Mouse (Mus musculus): ENCODE measurements at regions not wholly inside any gene's neighbourhood (a gene's known extent, or its start where the extent isn't known, plus 50 kb on each side); places are given as distances from the start of the nearest gene placed in this dataset.
A peak's percentile ranks its signal among the peaks of the same experiment; 100 is the strongest.

- DNase-seq = no peak
- intact Hi-C loops (cut with DNase I; ENCODE audit: low total_unique reads) = loop anchor here (5.0 kb wide), 1 partner anchor 82 kb away; no protein-coding TSS in a partner anchor
These were observed 121.4 kb upstream of the Klf14 start for GRCm38 (mm10) chr6:31080279-31080678.

GRCm38 (mm10) chr6:31080691-31081090 is 121.8 kb upstream of the Klf14 start:
- no peak for DNase-seq
- intact Hi-C loops (cut with DNase I; ENCODE audit: low total_unique reads) = loop anchor here (5.0 kb wide), 1 partner anchor 82 kb away; no protein-coding TSS in a partner anchor

GRCm38 (mm10) chr6:31081238-31081637 is 122.4 kb upstream of the Klf14 start:
- intact Hi-C loops (cut with DNase I; ENCODE audit: low total_unique reads) = loop anchor here (5.0 kb wide), 1 partner anchor 81 kb away; no protein-coding TSS in a partner anchor
- DNase-seq = no peak

- DNase-seq = no peak
- intact Hi-C loops (cut with DNase I; ENCODE audit: low total_unique reads) = loop anchor here (5.0 kb wide), 1 partner anchor 80 kb away; no protein-coding TSS in a partner anchor
These were observed 123.1 kb upstream of the Klf14 start for GRCm38 (mm10) chr6:31081988-31082387.

GRCm38 (mm10) chr6:31082613-31083470 is 124.0 kb upstream of the Klf14 start:
- peak; percentile 57 for DNase-seq
- intact Hi-C loops (cut with DNase I; ENCODE audit: low total_unique reads) = loop anchor here (5.0 kb wide), 1 partner anchor 79 kb away; no protein-coding TSS in a partner anchor

- no peak for DNase-seq
- intact Hi-C loops (cut with DNase I; ENCODE audit: low total_unique reads) = loop anchor here (5.0 kb wide), 1 partner anchor 79 kb away; no protein-coding TSS in a partner anchor
These were observed 124.8 kb upstream of the Klf14 start for GRCm38 (mm10) chr6:31083701-31084100.

- DNase-seq = no peak
- intact Hi-C loops (cut with DNase I; ENCODE audit: low total_unique reads) = no loop called here
These were observed 126.3 kb upstream of the Klf14 start for GRCm38 (mm10) chr6:31085063-31085759.

GRCm38 (mm10) chr6:31085760-31086108 is 126.9 kb upstream of the Klf14 start:
- DNase-seq = no peak
- intact Hi-C loops (cut with DNase I; ENCODE audit: low total_unique reads) = no loop called here

- DNase-seq = no peak
- intact Hi-C loops (cut with DNase I; ENCODE audit: low total_unique reads) = no loop called here
These were observed 127.4 kb upstream of the Klf14 start for GRCm38 (mm10) chr6:31086283-31086682.

GRCm38 (mm10) chr6:31086798-31087360 is 128.0 kb upstream of the Klf14 start:
- intact Hi-C loops (cut with DNase I; ENCODE audit: low total_unique reads) = no loop called here
- no peak for DNase-seq

- intact Hi-C loops (cut with DNase I; ENCODE audit: low total_unique reads) = no loop called here
- DNase-seq = no peak
These were observed 128.6 kb upstream of the Klf14 start for GRCm38 (mm10) chr6:31087511-31087910.

- intact Hi-C loops (cut with DNase I; ENCODE audit: low total_unique reads) = no loop called here
- peak; percentile 34 for DNase-seq
These were observed 129.5 kb upstream of the Klf14 start for GRCm38 (mm10) chr6:31088147-31088972.

GRCm38 (mm10) chr6:31088973-31089368 is 130.1 kb upstream of the Klf14 start:
- intact Hi-C loops (cut with DNase I; ENCODE audit: low total_unique reads) = no loop called here
- DNase-seq = no peak

GRCm38 (mm10) chr6:31090288-31090687 is 131.4 kb upstream of the Klf14 start:
- no peak for DNase-seq
- intact Hi-C loops (cut with DNase I; ENCODE audit: low total_unique reads) = no loop called here

GRCm38 (mm10) chr6:31090791-31091190 is 131.9 kb upstream of the Klf14 start:
- no peak for DNase-seq
- intact Hi-C loops (cut with DNase I; ENCODE audit: low total_unique reads) = no loop called here

GRCm38 (mm10) chr6:31092324-31092723 is 133.4 kb upstream of the Klf14 start:
- intact Hi-C loops (cut with DNase I; ENCODE audit: low total_unique reads) = no loop called here
- no peak for DNase-seq

- intact Hi-C loops (cut with DNase I; ENCODE audit: low total_unique reads) = no loop called here
- DNase-seq = peak; percentile 43
These were observed 133.9 kb upstream of the Klf14 start for GRCm38 (mm10) chr6:31092760-31093159.

GRCm38 (mm10) chr6:31095943-31096714 is 137.3 kb upstream of the Klf14 start:
- peak; percentile 52 for DNase-seq
- intact Hi-C loops (cut with DNase I; ENCODE audit: low total_unique reads) = no loop called here

- DNase-seq = no peak
- intact Hi-C loops (cut with DNase I; ENCODE audit: low total_unique reads) = no loop called here
These were observed 137.9 kb upstream of the Klf14 start for GRCm38 (mm10) chr6:31096787-31097186.
